Mouse (Mus musculus): ENCODE results near the gene Msl1. TPM values are rescaled to one million over a fixed set of nuclear protein-coding genes. Genes with fewer than 3 reads are reported as not detected.
A peak's percentile ranks its signal among the peaks of the same experiment; 100 is the strongest.

Gene Msl1
- polyA plus RNA-seq, 1 experiment from 2014 or later = 38.8 TPM

GRCm38 (mm10) chr11:98774582-98775347 lies 20.6 kb upstream of the Msl1 start, which contains the start of gene Nr1d1:
TSS of gene Nr1d1 (minus strand) at chr11:98775333.
- peak within 1 kb of the TSS; percentile 34 for H3K4me3 ChIP-seq
- H3K36me3 ChIP-seq = peaks cover 9% of the 10 kb centered on the region
- WGBS = 2% methylated on average over 22 of the region's 22 CpGs
- H3K4me2 ChIP-seq (replicated peaks) = peak within 1 kb of the TSS; percentile 62
- H3K9ac ChIP-seq = peak within 1 kb of the TSS; percentile 54
- no peaks in the 10 kb centered on the region for H3K27me3 ChIP-seq
- H3K4me1 ChIP-seq = peaks cover 42% of the 10 kb centered on the region
- H3K9me3 ChIP-seq (replicated peaks) = no peaks in the 10 kb centered on the region
- ATAC-seq (ENCODE audit: low FRiP score) = peak; percentile 81
- H3K27ac ChIP-seq = peak within 1 kb of the TSS; percentile 64

- Histone ChIP-seq H3K27me3 (no peaks in the 10 kb centered on the region), H3K4me3 (peak overlapping the region; percentile 34), H3K27ac (peak overlapping the region; percentile 64), H3K9me3 (replicated peaks) (no peaks in the 10 kb centered on the region), H3K9ac (no peak overlapping the region), H3K36me3 (peaks cover 1% of the 10 kb centered on the region; the same call in 1 of the 2 replicates), H3K4me1 (peaks cover 42% of the 10 kb centered on the region), H3K4me2 (replicated peaks) (peak overlapping the region; percentile 62)
- ATAC-seq (ENCODE audit: low FRiP score) = peak; percentile 29
- 6% methylated on average over 15 of the region's 15 CpGs for WGBS
These were observed 19.8 kb upstream of the Msl1 start for GRCm38 (mm10) chr11:98775348-98776051.

GRCm38 (mm10) chr11:98776052-98776764 lies 19.1 kb upstream of the Msl1 start:
- Histone ChIP-seq H3K4me2 (replicated peaks) (peak overlapping the region; percentile 62), H3K27ac (peak overlapping the region; percentile 72)

GRCm38 (mm10) chr11:98776843-98777590 lies 18.3 kb upstream of the Msl1 start:
- no peak for ATAC-seq (ENCODE audit: low FRiP score)
- Histone ChIP-seq H3K9ac (peak overlapping the region; percentile 6; the same call in 1 of the 2 replicates), H3K27me3 (no peaks in the 10 kb centered on the region), H3K4me3 (no peak overlapping the region), H3K27ac (peak overlapping the region; percentile 72), H3K9me3 (replicated peaks) (no peaks in the 10 kb centered on the region), H3K4me1 (peaks cover 47% of the 10 kb centered on the region), H3K4me2 (replicated peaks) (no peak overlapping the region), H3K36me3 (no peaks in the 10 kb centered on the region)
- 14% methylated on average over 9 of the region's 9 CpGs for WGBS

More at GRCm38 (mm10) chr11:98776052-98776764, 19.1 kb upstream of the Msl1 start:
- Histone ChIP-seq H3K4me3 (no peak overlapping the region), H3K36me3 (no peaks in the 10 kb centered on the region), H3K27me3 (no peaks in the 10 kb centered on the region), H3K4me1 (peaks cover 42% of the 10 kb centered on the region), H3K9me3 (replicated peaks) (no peaks in the 10 kb centered on the region), H3K9ac (no peak overlapping the region)
- ATAC-seq (ENCODE audit: low FRiP score) = no peak; the same call in 1 of the 2 replicates
- 52% methylated on average over 12 of the region's 12 CpGs for WGBS

- no peaks in the 10 kb centered on the region for H3K9me3 ChIP-seq (replicated peaks)
- ATAC-seq (ENCODE audit: low FRiP score) = no peak
- H3K9ac ChIP-seq = no peak overlapping the region
- no peaks in the 10 kb centered on the region for H3K36me3 ChIP-seq
- peaks cover 55% of the 10 kb centered on the region for H3K4me1 ChIP-seq
- H3K27ac ChIP-seq = no peak overlapping the region
- H3K4me3 ChIP-seq = no peak overlapping the region
- H3K27me3 ChIP-seq = no peaks in the 10 kb centered on the region
- no peak overlapping the region for H3K4me2 ChIP-seq (replicated peaks)
These were observed 17.4 kb upstream of the Msl1 start for GRCm38 (mm10) chr11:98777888-98778287.

- H3K9ac ChIP-seq = no peak overlapping the region
- no peak overlapping the region for H3K4me3 ChIP-seq
- H3K9me3 ChIP-seq (replicated peaks) = no peaks in the 10 kb centered on the region
- H3K27ac ChIP-seq = peak overlapping the region; percentile 62; the same call in 1 of the 2 replicates
- H3K4me2 ChIP-seq (replicated peaks) = 0 out of 2 replicates have a peak overlapping the region, but pooled peaks have one; percentile 13
- H3K36me3 ChIP-seq = no peaks in the 10 kb centered on the region
- ATAC-seq (ENCODE audit: low FRiP score) = no peak
- 13% methylated on average over 13 of the region's 14 CpGs for WGBS
- peaks cover 50% of the 10 kb centered on the region for H3K4me1 ChIP-seq
- no peaks in the 10 kb centered on the region for H3K27me3 ChIP-seq
These were observed 13.3 kb upstream of the Msl1 start for GRCm38 (mm10) chr11:98781851-98782512.

- Histone ChIP-seq H3K4me1 (peaks cover 50% of the 10 kb centered on the region), H3K36me3 (no peaks in the 10 kb centered on the region), H3K27me3 (no peaks in the 10 kb centered on the region), H3K27ac (peak overlapping the region; percentile 62), H3K4me2 (replicated peaks) (peak overlapping the region; percentile 44), H3K4me3 (peak overlapping the region; percentile 15; the same call in 1 of the 2 replicates), H3K9me3 (replicated peaks) (no peaks in the 10 kb centered on the region), H3K9ac (0 out of 2 replicates have a peak overlapping the region, but pooled peaks have one; percentile 44)
- ATAC-seq (ENCODE audit: low FRiP score) = peak; percentile 5; the same call in 1 of the 2 replicates
- WGBS = 3% methylated on average over 17 of the region's 17 CpGs
These were observed 12.6 kb upstream of the Msl1 start for GRCm38 (mm10) chr11:98782651-98783235.

- Histone ChIP-seq H3K27me3 (no peaks in the 10 kb centered on the region), H3K36me3 (no peaks in the 10 kb centered on the region), H3K4me1 (peaks cover 54% of the 10 kb centered on the region), H3K27ac (peak overlapping the region; percentile 62), H3K9ac (peak overlapping the region; percentile 44; the same call in 1 of the 2 replicates), H3K4me3 (peak overlapping the region; percentile 15), H3K9me3 (replicated peaks) (no peaks in the 10 kb centered on the region), H3K4me2 (replicated peaks) (peak overlapping the region; percentile 44)
- under 1% methylated on average over 20 of the region's 20 CpGs for WGBS
- ATAC-seq (ENCODE audit: low FRiP score) = peak; percentile 37
These were observed 12.1 kb upstream of the Msl1 start for GRCm38 (mm10) chr11:98783236-98783696.

GRCm38 (mm10) chr11:98784139-98784538 lies 11.2 kb upstream of the Msl1 start:
- Histone ChIP-seq H3K36me3 (no peaks in the 10 kb centered on the region), H3K27me3 (no peaks in the 10 kb centered on the region), H3K4me2 (replicated peaks) (no peak overlapping the region), H3K9me3 (replicated peaks) (no peaks in the 10 kb centered on the region), H3K27ac (no peak overlapping the region), H3K4me3 (no peak overlapping the region), H3K4me1 (peaks cover 59% of the 10 kb centered on the region), H3K9ac (no peak overlapping the region)
- WGBS = 74% methylated on average over 4 of the region's 4 CpGs
- ATAC-seq (ENCODE audit: low FRiP score) = no peak

- WGBS = 64% methylated on average over 10 of the region's 10 CpGs
- no peaks in the 10 kb centered on the region for H3K9me3 ChIP-seq (replicated peaks)
- H3K27ac ChIP-seq = peak overlapping the region; percentile 57
- no peak overlapping the region for H3K4me2 ChIP-seq (replicated peaks)
- H3K36me3 ChIP-seq = no peaks in the 10 kb centered on the region
- H3K9ac ChIP-seq = no peak overlapping the region
- no peaks in the 10 kb centered on the region for H3K27me3 ChIP-seq
- peaks cover 62% of the 10 kb centered on the region for H3K4me1 ChIP-seq
- ATAC-seq (ENCODE audit: low FRiP score) = no peak
- H3K4me3 ChIP-seq = no peak overlapping the region
These were observed 10.1 kb upstream of the Msl1 start for GRCm38 (mm10) chr11:98785214-98785613.
